16 mouse cellular contexts compared by ENCODE assay signal in the genomic region with DNA sequence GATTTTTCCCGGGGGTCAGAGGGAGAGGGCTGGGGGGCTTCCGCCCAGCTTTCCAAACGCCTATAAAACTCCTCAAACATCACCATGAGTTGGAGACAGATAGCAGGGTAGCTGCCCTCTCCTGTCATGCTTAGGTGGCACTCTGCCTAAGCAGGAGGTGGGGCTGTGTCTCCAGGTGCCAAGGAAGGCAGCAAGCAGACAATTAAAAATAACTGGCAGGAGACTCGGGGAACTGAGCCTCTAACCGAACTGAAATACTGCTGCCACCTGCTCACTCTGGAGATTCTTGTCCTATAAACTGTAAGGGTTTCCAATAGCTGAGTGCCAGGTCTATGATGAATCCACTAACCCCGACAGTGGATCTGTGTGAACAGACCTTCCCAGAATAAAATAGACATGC.
"Had no signal": no experiment of that assay in that cellular context is flagged by ENCODE, and none has a peak within 500 bp of the region (broad histone marks: within the 10 kb centered on the region; RNA-seq: fewer than 3 reads in every experiment).

No protein-coding gene starts in this region.

- H3K27ac ChIP-seq: kidney, postnatal 0 days; layer of hippocampus, adult 2 months; limb, embryonic 13.5 days; liver, embryonic 13.5 days; stomach, postnatal 0 days had no signal

- DNase-seq: kidney, postnatal 25 days; layer of hippocampus, adult 9-11 months; liver; liver, embryonic 13.5 days; lung, adult 2 months; lung, postnatal 14 days; lung, postnatal 4 days; midbrain, embryonic 14.5 days; thymus, adult 2 months; thymus, postnatal 14 days; thymus, postnatal 4 days had no signal

- H3K4me3 ChIP-seq: layer of hippocampus, adult 2 months; limb, embryonic 10.5 days; limb, embryonic 13.5 days; liver, embryonic 13.5 days had no signal
